Mouse (Mus musculus): ENCODE data around the gene B3galt4. TPM values are rescaled to one million over a fixed set of nuclear protein-coding genes. Genes with fewer than 3 reads are reported as not detected.

B3galt4 gene
- polyA plus RNA-seq, 1 experiment from 2014 or later, result 2.5 TPM

GRCm38 (mm10) chr17:33918293-33919203 lies 32.7 kb downstream of the B3galt4 start:
- Histone ChIP-seq H3K4me1 (replicated peaks) (peaks cover 73% of the 10 kb centered on the region), H3K9me3 (replicated peaks) (peaks cover 20% of the 10 kb centered on the region), H3K27me3 (no peaks in the 10 kb centered on the region), H3K4me2 (peak overlapping the region; percentile 96), H3K27ac (replicated peaks) (peak overlapping the region; percentile 94), H3K36me3 (replicated peaks) (peaks cover 47% of the 10 kb centered on the region), H3K4me3 (replicated peaks) (peak overlapping the region; percentile 90), H3K9ac (peak overlapping the region; percentile 87)
- 0 out of 2 replicates have a peak, but pooled peaks have one; percentile 2 for ATAC-seq (ENCODE audit: insufficient read depth)
- 54% methylated on average over 37 of the region's 37 CpGs for WGBS (ENCODE audit: insufficient replicate concordance)

GRCm38 (mm10) chr17:33917656-33918292 lies 33.5 kb downstream of the B3galt4 start:
- no peaks in the 10 kb centered on the region for H3K27me3 ChIP-seq
- H3K9ac ChIP-seq, result no peak overlapping the region
- H3K9me3 ChIP-seq (replicated peaks), result peaks cover 20% of the 10 kb centered on the region
- peak overlapping the region; percentile 72; the same call in 1 of the 2 replicates for H3K4me3 ChIP-seq (replicated peaks)
- H3K4me1 ChIP-seq (replicated peaks), result peaks cover 76% of the 10 kb centered on the region
- H3K4me2 ChIP-seq, result peak overlapping the region; percentile 96
- WGBS (ENCODE audit: insufficient replicate concordance), result 82% methylated on average over 18 of the region's 18 CpGs
- ATAC-seq (ENCODE audit: insufficient read depth), result no peak
- H3K27ac ChIP-seq (replicated peaks), result peak overlapping the region; percentile 94
- H3K36me3 ChIP-seq (replicated peaks), result peaks cover 50% of the 10 kb centered on the region

GRCm38 (mm10) chr17:33916847-33917655 lies 34.2 kb downstream of the B3galt4 start:
- Histone ChIP-seq H3K27me3 (no peaks in the 10 kb centered on the region), H3K4me2 (peak overlapping the region; percentile 84), H3K9me3 (replicated peaks) (peaks cover 20% of the 10 kb centered on the region), H3K4me1 (replicated peaks) (peaks cover 76% of the 10 kb centered on the region), H3K36me3 (replicated peaks) (peaks cover 52% of the 10 kb centered on the region), H3K27ac (replicated peaks) (peak overlapping the region; percentile 33; the same call in 1 of the 2 replicates), H3K9ac (no peak overlapping the region; the same call in 1 of the 2 replicates), H3K4me3 (replicated peaks) (peak overlapping the region; percentile 72)
- 82% methylated on average over 31 of the region's 31 CpGs for WGBS (ENCODE audit: insufficient replicate concordance)
- ATAC-seq (ENCODE audit: insufficient read depth), result no peak

- Histone ChIP-seq H3K4me3 (replicated peaks) (peak overlapping the region; percentile 72), H3K9me3 (replicated peaks) (peaks cover 20% of the 10 kb centered on the region), H3K9ac (peak overlapping the region; percentile 64), H3K27ac (replicated peaks) (peak overlapping the region; percentile 88), H3K36me3 (replicated peaks) (peaks cover 58% of the 10 kb centered on the region), H3K4me1 (replicated peaks) (peaks cover 76% of the 10 kb centered on the region), H3K4me2 (peak overlapping the region; percentile 84), H3K27me3 (no peaks in the 10 kb centered on the region)
- no peak for ATAC-seq (ENCODE audit: insufficient read depth)
- WGBS (ENCODE audit: insufficient replicate concordance), result 2% methylated on average over 17 of the region's 20 CpGs
Measured at GRCm38 (mm10) chr17:33916294-33916693, 35.0 kb downstream of the B3galt4 start.

GRCm38 (mm10) chr17:33915671-33916250 lies 35.5 kb downstream of the B3galt4 start, which contains the start of the genes Tapbp and Zbtb22:
Gene Tapbp, plus strand, starts transcription at chr17:33915899.
Gene Zbtb22, plus strand, starts transcription at chr17:33915904.
- Histone ChIP-seq H3K4me1 (replicated peaks) (peaks cover 72% of the 10 kb centered on the region), H3K4me2 (peak within 1 kb of the TSS; percentile 84), H3K27ac (replicated peaks) (peak within 1 kb of the TSS; percentile 88), H3K9ac (peak within 1 kb of the TSS; percentile 64), H3K4me3 (replicated peaks) (peak within 1 kb of the TSS; percentile 72), H3K27me3 (no peaks in the 10 kb centered on the region), H3K9me3 (replicated peaks) (peaks cover 20% of the 10 kb centered on the region), H3K36me3 (replicated peaks) (peaks cover 64% of the 10 kb centered on the region)
- ATAC-seq (ENCODE audit: insufficient read depth), result peak; percentile 85
- WGBS (ENCODE audit: insufficient replicate concordance), result under 1% methylated on average over 34 of the region's 34 CpGs

- peaks cover 20% of the 10 kb centered on the region for H3K9me3 ChIP-seq (replicated peaks)
- H3K27me3 ChIP-seq, result no peaks in the 10 kb centered on the region
- peak overlapping the region; percentile 84 for H3K4me2 ChIP-seq
- H3K36me3 ChIP-seq (replicated peaks), result peaks cover 66% of the 10 kb centered on the region
- WGBS (ENCODE audit: insufficient replicate concordance), result 67% methylated on average over 13 of the region's 13 CpGs
- H3K9ac ChIP-seq, result peak overlapping the region; percentile 64; the same call in 1 of the 2 replicates
- ATAC-seq (ENCODE audit: insufficient read depth), result no peak
- H3K4me3 ChIP-seq (replicated peaks), result peak overlapping the region; percentile 72
- peak overlapping the region; percentile 88 for H3K27ac ChIP-seq (replicated peaks)
- H3K4me1 ChIP-seq (replicated peaks), result peaks cover 76% of the 10 kb centered on the region
Measured at GRCm38 (mm10) chr17:33914969-33915391, 36.3 kb downstream of the B3galt4 start.

- H3K4me2 ChIP-seq, result no peak overlapping the region
- peaks cover 66% of the 10 kb centered on the region for H3K36me3 ChIP-seq (replicated peaks)
- peaks cover 77% of the 10 kb centered on the region for H3K4me1 ChIP-seq (replicated peaks)
- no peaks in the 10 kb centered on the region for H3K27me3 ChIP-seq
- ATAC-seq (ENCODE audit: insufficient read depth), result no peak
- H3K9ac ChIP-seq, result no peak overlapping the region
- H3K4me3 ChIP-seq (replicated peaks), result no peak overlapping the region
- WGBS (ENCODE audit: insufficient replicate concordance), result 91% methylated on average over 8 of the region's 8 CpGs
- H3K9me3 ChIP-seq (replicated peaks), result peaks cover 20% of the 10 kb centered on the region
- H3K27ac ChIP-seq (replicated peaks), result peak overlapping the region; percentile 88; the same call in 1 of the 2 replicates
Measured at GRCm38 (mm10) chr17:33913905-33914304, 37.4 kb downstream of the B3galt4 start.

GRCm38 (mm10) chr17:33913264-33913663 lies 38.0 kb downstream of the B3galt4 start:
- WGBS (ENCODE audit: insufficient replicate concordance), result 85% methylated on average over 10 of the region's 10 CpGs
- Histone ChIP-seq H3K36me3 (replicated peaks) (peaks cover 63% of the 10 kb centered on the region), H3K9ac (no peak overlapping the region), H3K27ac (replicated peaks) (no peak overlapping the region), H3K4me1 (replicated peaks) (peaks cover 77% of the 10 kb centered on the region), H3K27me3 (no peaks in the 10 kb centered on the region), H3K9me3 (replicated peaks) (peaks cover 16% of the 10 kb centered on the region), H3K4me2 (no peak overlapping the region), H3K4me3 (replicated peaks) (no peak overlapping the region)
- ATAC-seq (ENCODE audit: insufficient read depth), result no peak

- H3K4me1 ChIP-seq (replicated peaks), result peaks cover 75% of the 10 kb centered on the region
Measured at GRCm38 (mm10) chr17:33911813-33912414, 39.4 kb downstream of the B3galt4 start.

More at GRCm38 (mm10) chr17:33911813-33912414, 39.4 kb downstream of the B3galt4 start:
- Histone ChIP-seq H3K27ac (replicated peaks) (no peak overlapping the region), H3K9me3 (replicated peaks) (peaks cover 3% of the 10 kb centered on the region; the same call in 1 of the 2 replicates), H3K9ac (no peak overlapping the region), H3K27me3 (no peaks in the 10 kb centered on the region), H3K36me3 (replicated peaks) (peaks cover 49% of the 10 kb centered on the region), H3K4me2 (no peak overlapping the region), H3K4me3 (replicated peaks) (no peak overlapping the region)
- WGBS (ENCODE audit: insufficient replicate concordance), result 90% methylated on average over 28 of the region's 28 CpGs
- ATAC-seq (ENCODE audit: insufficient read depth), result no peak

Measured in liver, embryonic 15.5 days (tissue).